Mouse (Mus musculus): ENCODE data around the gene Gm20388. TPM values are rescaled to one million over a fixed set of nuclear protein-coding genes. Genes with fewer than 3 reads are reported as not detected.

Gene Gm20388
- polyA plus RNA-seq, 1 experiment from 2014 or later, result 2.5 TPM

DNA sequence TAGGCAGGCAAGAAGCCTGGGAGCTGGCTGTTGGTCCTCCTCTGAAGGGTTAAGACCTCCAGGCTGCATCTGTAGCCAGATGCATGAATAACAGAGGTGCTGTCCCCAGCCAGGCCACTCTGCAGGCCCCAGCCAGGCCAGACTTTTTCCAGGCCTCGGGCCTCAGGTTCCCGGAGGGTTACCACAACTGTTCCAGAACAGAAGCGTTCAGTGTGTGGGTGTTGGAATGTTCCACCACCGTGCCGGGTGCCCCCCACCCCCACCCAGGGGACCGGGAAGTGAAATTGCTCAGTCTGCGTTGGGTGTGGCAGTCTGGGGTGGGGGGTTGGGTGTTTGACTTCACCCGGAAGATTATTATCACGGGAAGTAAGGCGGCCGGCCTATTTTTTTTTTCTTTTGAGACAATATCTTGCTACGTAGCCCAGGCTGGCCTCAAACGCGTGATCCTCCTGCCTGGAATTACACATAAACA lies 2852.7 kb downstream of the Gm20388 start:
- Histone ChIP-seq H3K27ac (no peak overlapping the region), H3K36me3 (no peaks in the 10 kb centered on the region), H3K9me3 (replicated peaks) (no peaks in the 10 kb centered on the region), H3K4me3 (no peak overlapping the region), H3K4me1 (peaks cover 13% of the 10 kb centered on the region; the same call in 1 of the 2 replicates), H3K27me3 (ENCODE audit: low read depth, poor library complexity, severe bottlenecking) (peaks cover 18% of the 10 kb centered on the region)
- 91% methylated on average over 14 of the region's 14 CpGs for WGBS
- no peak for DNase-seq (ENCODE audit: low spot score)

DNA sequence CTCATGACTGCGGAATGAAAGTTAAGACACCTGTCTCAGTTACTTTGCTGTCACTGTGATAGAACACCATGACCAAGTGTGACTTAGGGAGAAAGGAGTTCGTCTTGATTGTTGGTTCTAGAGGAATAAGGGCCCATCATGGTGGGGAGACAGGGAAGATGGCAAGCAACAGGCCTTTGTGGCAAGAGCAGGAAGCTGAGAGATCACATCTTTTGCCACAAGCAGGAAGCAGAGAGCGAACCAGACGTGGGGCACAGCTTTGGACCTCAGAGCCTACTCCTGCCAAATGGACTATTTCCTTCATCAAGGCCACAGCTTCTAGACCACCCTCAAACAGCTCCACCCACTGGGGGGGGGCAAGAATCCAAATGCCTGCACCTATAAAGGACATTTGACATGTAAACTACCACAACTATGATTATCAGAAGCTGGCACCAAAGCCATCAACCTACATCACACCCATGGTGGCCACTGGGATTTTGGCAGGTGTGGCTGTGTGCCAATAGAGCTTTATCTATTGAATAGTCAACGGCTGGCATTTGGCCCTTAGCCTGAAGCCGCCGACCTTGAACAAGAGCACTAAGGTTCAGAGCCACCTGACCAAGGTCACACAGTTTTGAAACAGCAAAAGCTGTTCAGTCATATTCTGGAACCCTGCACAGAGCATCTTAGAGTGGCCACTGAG lies 2854.3 kb downstream of the Gm20388 start:
- Histone ChIP-seq H3K4me1 (peaks cover 20% of the 10 kb centered on the region), H3K27me3 (ENCODE audit: low read depth, poor library complexity, severe bottlenecking) (peaks cover 32% of the 10 kb centered on the region), H3K4me3 (no peak overlapping the region), H3K36me3 (no peaks in the 10 kb centered on the region), H3K27ac (no peak overlapping the region), H3K9me3 (replicated peaks) (no peaks in the 10 kb centered on the region)
- no peak for DNase-seq (ENCODE audit: low spot score)
- WGBS, result 88% methylated on average over 7 of the region's 7 CpGs

DNA sequence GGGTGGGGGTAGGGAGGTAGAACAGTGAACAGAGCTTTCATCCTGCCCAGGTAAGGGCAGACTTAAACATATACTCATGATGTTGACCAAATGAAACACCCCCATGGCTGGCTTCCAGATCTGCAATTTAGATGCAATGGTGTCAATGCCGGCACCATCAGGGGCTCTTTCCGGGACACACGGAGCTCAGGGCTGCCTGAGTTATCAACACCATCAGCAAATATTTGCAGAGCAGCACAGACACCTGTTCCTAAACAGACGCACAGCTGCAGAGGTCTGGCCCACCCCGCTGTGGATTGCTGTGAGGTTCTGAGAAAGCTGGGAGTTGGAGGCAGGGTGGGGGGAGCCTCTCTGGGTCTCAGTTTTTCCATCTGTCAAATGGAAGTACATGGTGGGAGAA lies 2855.5 kb downstream of the Gm20388 start:
- Histone ChIP-seq H3K4me3 (no peak overlapping the region), H3K36me3 (no peaks in the 10 kb centered on the region), H3K9me3 (replicated peaks) (no peaks in the 10 kb centered on the region), H3K4me1 (peaks cover 20% of the 10 kb centered on the region), H3K27ac (no peak overlapping the region), H3K27me3 (ENCODE audit: low read depth, poor library complexity, severe bottlenecking) (peaks cover 31% of the 10 kb centered on the region)
- no peak for DNase-seq (ENCODE audit: low spot score)
- 73% methylated on average over 5 of the region's 5 CpGs for WGBS

DNA sequence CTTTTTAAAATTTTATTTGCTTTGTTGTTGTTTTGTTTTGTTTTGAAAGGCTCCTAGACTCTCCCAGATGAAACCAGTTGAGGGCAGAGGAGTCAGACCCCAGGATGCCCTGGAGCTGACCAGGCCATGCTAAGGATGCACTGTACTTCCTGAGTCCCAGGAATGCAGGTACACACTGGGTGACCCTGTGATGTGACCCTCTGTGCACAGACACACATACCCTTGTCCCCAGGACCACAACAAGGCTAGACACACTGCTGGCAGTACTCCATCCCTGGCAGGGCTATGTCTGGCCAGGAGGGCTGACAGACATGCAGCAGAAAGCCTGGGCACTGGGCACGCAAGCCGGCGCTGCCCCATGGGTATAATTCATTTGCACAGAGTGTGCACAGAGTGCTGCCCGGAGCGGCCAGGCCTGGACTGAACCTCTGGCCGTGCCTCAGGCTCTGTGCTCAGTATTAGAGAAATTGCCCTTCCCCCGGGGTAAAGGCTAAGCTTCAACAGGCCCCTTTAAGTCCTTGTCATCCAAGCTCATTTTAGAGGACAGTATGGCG lies 2856.1 kb downstream of the Gm20388 start:
- DNase-seq (ENCODE audit: low spot score), result no peak
- WGBS, result 81% methylated on average over 8 of the region's 8 CpGs

DNA sequence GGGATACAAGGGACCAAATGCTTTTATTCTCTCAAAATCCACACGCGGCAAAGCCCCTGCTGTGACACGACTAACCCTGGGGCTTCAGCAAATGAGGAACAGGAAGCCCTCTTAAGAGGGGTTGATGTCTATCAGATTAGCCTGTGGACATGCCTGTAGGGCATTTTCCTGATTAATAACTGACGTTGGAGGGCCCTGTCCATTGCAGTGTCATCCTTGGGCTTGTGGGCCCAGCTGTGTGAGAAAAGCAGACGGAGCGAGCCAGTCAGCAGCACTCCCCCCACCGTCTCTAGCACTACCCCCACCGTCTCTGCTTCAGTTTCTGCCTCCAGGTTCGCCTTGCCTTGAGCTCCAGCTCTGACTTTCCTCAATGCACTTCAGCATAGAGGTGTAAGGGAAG lies 2856.6 kb downstream of the Gm20388 start:
- Histone ChIP-seq H3K27me3 (ENCODE audit: low read depth, poor library complexity, severe bottlenecking) (peaks cover 24% of the 10 kb centered on the region), H3K27ac (no peak overlapping the region), H3K4me3 (no peak overlapping the region), H3K4me1 (peaks cover 20% of the 10 kb centered on the region), H3K36me3 (no peaks in the 10 kb centered on the region), H3K9me3 (replicated peaks) (no peaks in the 10 kb centered on the region)
- no peak for DNase-seq (ENCODE audit: low spot score)
- WGBS, result 59% methylated on average over 9 of the region's 9 CpGs

More for the DNA sequence above, 2856.1 kb downstream of the Gm20388 start:
- no peaks in the 10 kb centered on the region for H3K36me3 ChIP-seq
- peaks cover 28% of the 10 kb centered on the region for H3K27me3 ChIP-seq (ENCODE audit: low read depth, poor library complexity, severe bottlenecking)
- no peak overlapping the region for H3K4me3 ChIP-seq
- H3K27ac ChIP-seq, result peak overlapping the region; percentile 7; the same call in 1 of the 2 replicates
- no peaks in the 10 kb centered on the region for H3K9me3 ChIP-seq (replicated peaks)
- peaks cover 20% of the 10 kb centered on the region for H3K4me1 ChIP-seq

DNA sequence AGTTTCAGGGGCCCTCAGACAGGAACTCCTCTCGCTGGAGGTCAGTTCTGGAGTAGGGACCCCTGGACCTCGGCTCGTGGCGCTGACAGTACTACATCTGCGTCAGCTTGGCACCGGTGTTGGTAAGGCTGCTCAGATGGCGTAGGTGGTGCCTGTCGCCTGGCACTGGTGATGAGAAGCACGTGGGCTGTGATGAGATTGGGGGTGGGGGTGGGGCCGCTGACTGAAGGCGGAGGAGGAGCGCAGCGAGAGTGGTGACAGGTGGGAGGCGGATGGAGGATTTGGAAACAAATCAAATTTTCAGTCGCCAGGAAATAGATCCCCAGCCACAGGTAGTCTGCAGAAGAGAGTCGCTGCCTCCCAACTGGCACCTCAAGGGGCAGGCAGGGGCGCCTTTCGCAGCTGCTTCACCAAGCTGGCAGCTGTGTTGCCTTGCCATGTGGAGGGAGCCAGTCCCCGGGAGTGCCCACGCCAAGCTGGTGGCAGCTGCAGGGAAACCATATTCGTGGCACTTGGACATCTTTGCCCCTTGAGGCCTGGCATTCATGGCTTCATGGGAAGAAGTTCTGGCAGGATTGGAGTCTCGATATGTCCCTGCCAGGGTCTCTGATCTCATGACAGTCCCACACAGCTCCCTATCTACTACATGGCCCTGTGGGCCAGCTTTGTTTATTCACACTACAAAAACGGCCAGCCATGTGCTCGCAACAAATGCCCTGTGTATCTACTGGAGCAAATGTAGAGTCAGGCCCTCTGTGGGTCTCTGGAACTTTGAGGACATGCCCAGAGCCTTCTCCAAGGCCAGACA lies 2858.8 kb downstream of the Gm20388 start:
- WGBS, result 67% methylated on average over 24 of the region's 24 CpGs
- no peaks in the 10 kb centered on the region for H3K36me3 ChIP-seq

DNA sequence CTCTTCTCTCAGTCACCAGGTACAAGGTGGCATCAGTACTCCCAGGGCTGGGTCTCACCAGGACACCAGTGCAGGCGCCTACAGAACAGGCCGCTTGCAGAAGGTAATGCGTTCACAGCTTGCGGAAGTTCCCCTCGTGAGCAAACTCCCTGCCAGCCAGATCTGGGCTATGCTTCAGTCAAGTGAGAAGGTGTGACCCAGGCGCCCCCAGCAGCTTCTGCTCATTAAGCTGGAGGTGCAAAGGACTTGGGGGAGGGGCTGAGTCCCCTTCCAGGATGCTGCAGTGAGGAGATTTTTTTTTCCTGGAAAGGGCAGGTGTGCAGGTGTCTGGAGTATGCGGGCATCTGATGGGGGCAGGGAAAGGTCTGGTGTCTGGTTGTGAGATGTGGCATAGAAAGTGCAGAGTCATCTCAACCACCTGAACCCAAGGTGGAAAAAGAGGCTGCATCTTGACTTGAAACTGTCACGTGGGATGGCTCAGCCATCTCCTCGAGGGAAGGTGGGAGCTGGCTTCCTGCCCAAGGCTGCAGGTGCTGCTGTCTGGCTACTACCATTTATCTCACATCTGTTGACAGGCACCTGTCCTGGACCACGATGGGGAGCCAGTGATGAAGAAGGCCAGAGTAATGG lies 2861.9 kb downstream of the Gm20388 start:
- peaks cover 22% of the 10 kb centered on the region for H3K4me1 ChIP-seq
- 27% methylated on average over 10 of the region's 10 CpGs for WGBS

More for the DNA sequence above, 2858.8 kb downstream of the Gm20388 start:
- Histone ChIP-seq H3K27me3 (ENCODE audit: low read depth, poor library complexity, severe bottlenecking) (peaks cover 29% of the 10 kb centered on the region), H3K4me1 (peaks cover 15% of the 10 kb centered on the region), H3K9me3 (replicated peaks) (no peaks in the 10 kb centered on the region), H3K4me3 (no peak overlapping the region), H3K27ac (no peak overlapping the region)
- no peak for DNase-seq (ENCODE audit: low spot score)

DNA sequence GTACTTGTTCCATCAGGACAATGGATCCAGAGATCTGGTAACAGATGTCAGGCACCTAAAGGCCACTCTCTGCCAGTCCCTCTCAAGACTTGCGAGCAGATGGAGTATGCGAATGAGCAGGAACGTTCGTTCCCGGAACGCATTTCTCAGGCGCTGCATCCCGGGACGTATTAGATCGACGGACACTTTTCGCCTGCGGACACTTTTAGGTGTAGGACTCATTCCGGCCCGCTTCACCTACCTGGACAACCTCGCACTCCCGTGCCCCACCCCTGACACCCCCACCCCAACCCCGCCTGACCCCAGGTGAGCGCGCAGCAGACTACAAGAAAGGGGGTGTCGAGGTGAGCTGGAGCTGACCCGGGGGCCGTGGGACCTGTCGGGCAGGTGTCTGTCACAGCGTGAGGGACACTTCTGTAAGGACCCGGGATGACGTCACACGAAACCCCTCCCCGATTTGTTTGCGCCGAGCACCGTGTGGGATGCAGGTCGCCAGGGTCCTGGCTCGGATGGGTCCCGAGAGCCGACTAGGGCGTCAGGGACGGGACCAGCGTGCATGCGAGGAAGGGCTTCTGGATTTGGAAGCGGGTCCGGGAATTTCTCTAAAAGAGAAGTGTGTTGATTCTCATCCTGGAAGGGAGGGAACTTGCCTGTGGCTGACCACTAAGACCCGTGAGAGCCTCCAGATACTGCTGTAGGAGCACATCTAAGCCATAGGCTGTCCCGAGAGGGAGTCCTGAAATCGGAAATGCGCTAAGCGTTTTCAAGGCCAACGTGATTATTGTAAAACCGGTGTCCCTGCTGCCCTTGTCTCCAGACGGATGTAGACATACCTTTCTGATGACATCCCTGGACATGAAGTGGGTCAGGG lies 2864.9 kb downstream of the Gm20388 start, which contains the start of gene Acsf3:
Gene Acsf3 (plus strand): TSS at position 202 of the 871 bp plus-strand sequence.
- Histone ChIP-seq H3K9me3 (replicated peaks) (no peaks in the 10 kb centered on the region), H3K36me3 (peaks cover 7% of the 10 kb centered on the region), H3K4me3 (peak within 1 kb of the TSS; percentile 95), H3K4me1 (peaks cover 21% of the 10 kb centered on the region), H3K27me3 (ENCODE audit: low read depth, poor library complexity, severe bottlenecking) (peaks cover 14% of the 10 kb centered on the region), H3K27ac (peak within 1 kb of the TSS; percentile 89)
- DNase-seq (ENCODE audit: low spot score), result peak; percentile 87
- WGBS, result 2% methylated on average over 50 of the region's 50 CpGs

More for the DNA sequence above, 2861.9 kb downstream of the Gm20388 start:
- Histone ChIP-seq H3K4me3 (no peak overlapping the region), H3K27ac (no peak overlapping the region), H3K36me3 (no peaks in the 10 kb centered on the region), H3K27me3 (ENCODE audit: low read depth, poor library complexity, severe bottlenecking) (peaks cover 35% of the 10 kb centered on the region), H3K9me3 (replicated peaks) (no peaks in the 10 kb centered on the region)
- DNase-seq (ENCODE audit: low spot score), result no peak

DNA sequence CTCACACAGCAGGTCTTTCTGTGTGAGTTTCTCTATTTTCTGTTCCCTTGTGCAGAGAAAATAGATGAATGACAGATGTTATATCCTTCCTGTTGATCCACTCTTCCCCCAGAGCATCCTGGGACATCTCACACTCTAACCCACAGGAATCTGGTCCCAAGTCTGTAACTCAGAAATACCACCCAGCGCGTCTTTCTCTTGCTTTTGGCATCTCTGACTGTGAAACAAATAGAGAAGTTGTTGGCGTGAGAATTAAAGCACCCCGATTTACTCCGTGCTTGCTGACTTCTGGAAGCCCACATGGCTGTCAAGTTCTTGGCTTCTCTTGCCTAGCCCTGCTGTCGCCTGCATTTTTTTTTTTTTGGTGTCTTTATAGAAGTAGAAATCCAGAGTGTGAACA lies 2867.1 kb downstream of the Gm20388 start:
- H3K27ac ChIP-seq, result no peak overlapping the region
- DNase-seq (ENCODE audit: low spot score), result no peak
- H3K27me3 ChIP-seq (ENCODE audit: low read depth, poor library complexity, severe bottlenecking), result peaks cover 14% of the 10 kb centered on the region
- 87% methylated on average over 6 of the region's 6 CpGs for WGBS
- no peaks in the 10 kb centered on the region for H3K9me3 ChIP-seq (replicated peaks)
- no peak overlapping the region for H3K4me3 ChIP-seq
- peaks cover 29% of the 10 kb centered on the region for H3K36me3 ChIP-seq
- H3K4me1 ChIP-seq, result peaks cover 21% of the 10 kb centered on the region

DNA sequence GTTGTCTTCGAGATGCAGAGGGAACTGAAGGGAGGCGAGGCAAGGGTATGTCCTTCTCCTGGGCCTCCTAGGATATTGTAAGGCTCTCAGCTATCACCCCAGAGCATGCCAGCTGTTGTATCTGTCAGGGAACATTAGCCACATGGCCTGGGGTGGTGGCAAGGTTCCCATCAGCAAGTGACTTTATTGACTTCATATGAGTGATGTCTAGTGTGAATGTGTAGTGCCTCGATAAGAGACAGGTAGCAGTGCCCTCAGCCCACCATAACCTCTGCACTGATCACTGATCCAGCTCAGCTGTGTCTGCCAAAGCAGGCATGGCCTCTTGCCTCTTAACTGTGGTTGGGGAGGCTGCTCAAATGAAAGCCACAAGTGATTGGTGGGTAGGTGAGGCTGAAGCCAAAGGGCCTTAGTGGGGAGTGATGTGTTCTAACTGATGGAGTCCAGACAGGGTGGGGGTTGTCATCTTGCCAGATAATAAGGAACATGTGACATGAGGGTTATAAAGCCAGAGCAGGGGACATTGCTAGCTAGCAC lies 2868.1 kb downstream of the Gm20388 start:
- Histone ChIP-seq H3K36me3 (peaks cover 38% of the 10 kb centered on the region), H3K4me3 (no peak overlapping the region), H3K4me1 (peaks cover 21% of the 10 kb centered on the region), H3K27me3 (ENCODE audit: low read depth, poor library complexity, severe bottlenecking) (peaks cover 7% of the 10 kb centered on the region), H3K9me3 (replicated peaks) (no peaks in the 10 kb centered on the region), H3K27ac (no peak overlapping the region)
- 84% methylated on average over 3 of the region's 3 CpGs for WGBS
- DNase-seq (ENCODE audit: low spot score), result no peak

DNA sequence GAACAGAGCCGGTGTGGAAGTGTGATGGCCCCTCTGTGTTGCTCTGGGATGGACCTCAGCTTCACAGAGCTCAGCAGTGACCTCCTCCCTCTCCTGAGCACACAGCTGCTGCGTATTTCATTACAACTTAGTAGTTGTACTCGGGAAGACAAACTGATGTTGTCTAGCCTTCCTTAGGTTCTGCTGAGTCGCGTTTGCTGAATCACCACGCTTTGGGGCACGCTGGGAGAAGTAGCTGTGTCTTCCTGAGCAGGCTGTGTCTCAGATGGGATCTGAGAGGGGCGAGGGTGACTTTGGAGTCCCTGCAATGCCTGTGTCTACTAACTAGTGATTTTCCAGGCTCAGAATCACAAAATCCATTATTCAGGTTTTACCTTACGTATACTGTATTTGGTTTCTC lies 2868.6 kb downstream of the Gm20388 start:
- no peak overlapping the region for H3K27ac ChIP-seq
- H3K36me3 ChIP-seq, result peaks cover 43% of the 10 kb centered on the region
- H3K27me3 ChIP-seq (ENCODE audit: low read depth, poor library complexity, severe bottlenecking), result peaks cover 7% of the 10 kb centered on the region
- WGBS, result 71% methylated on average over 9 of the region's 9 CpGs
- peaks cover 21% of the 10 kb centered on the region for H3K4me1 ChIP-seq
- no peaks in the 10 kb centered on the region for H3K9me3 ChIP-seq (replicated peaks)
- no peak overlapping the region for H3K4me3 ChIP-seq
- DNase-seq (ENCODE audit: low spot score), result no peak

DNA sequence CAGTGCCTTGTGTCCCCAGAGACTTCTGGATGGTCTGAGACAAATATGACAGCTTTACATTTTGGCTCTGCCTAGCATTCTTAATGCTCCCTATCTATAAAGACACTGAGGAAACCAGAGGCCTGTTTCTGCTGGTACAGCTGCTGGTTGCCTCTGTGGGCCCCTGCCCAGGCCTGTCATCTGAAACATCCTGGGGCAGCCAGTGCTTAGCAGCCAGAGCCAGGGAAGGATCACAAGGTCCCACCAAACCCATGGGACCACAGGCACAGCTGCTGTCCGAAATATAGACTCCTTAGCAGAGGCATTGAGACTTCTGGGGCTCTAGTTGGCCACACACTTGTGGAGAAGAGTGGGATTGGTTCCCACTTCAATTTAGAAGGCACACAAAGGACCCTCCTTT lies 2874.1 kb downstream of the Gm20388 start:
- H3K36me3 ChIP-seq, result peaks cover 92% of the 10 kb centered on the region
- H3K9me3 ChIP-seq (replicated peaks), result no peaks in the 10 kb centered on the region
- WGBS, result 90% methylated on average over 1 of the region's 1 CpGs
- H3K4me1 ChIP-seq, result no peaks in the 10 kb centered on the region
- H3K27me3 ChIP-seq (ENCODE audit: low read depth, poor library complexity, severe bottlenecking), result no peaks in the 10 kb centered on the region
- H3K27ac ChIP-seq, result no peak overlapping the region
- H3K4me3 ChIP-seq, result no peak overlapping the region
- DNase-seq (ENCODE audit: low spot score), result no peak
